Mouse (Mus musculus): Measurements from ENCODE around the gene Plpp3. TPM values are rescaled to one million over a fixed set of nuclear protein-coding genes. Genes with fewer than 3 reads are reported as not detected.

Plpp3 gene
- polyA plus RNA-seq, 1 experiment from 2014 or later: 75.6 TPM

DNA sequence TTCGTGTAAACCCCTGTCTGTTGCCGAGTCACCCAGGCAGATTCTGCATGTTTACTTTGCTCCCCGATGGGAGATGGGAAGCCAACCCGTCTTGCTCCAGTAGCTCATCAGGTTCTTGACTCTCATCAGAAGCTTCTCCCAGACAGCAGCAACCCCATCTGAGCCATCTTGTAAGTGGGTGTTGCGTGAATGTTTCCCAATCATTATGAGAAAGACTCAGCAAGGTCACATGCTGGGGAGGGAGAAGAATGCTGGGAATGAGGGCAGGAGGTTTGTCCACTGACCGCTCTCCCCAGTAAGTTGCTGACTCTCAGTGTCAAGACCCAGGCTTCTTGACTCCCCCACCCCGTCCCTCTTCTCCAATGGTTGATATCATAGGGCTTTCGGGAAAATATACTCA is 73.0 kb downstream of the Plpp3 start:
- H3K9ac ChIP-seq (replicated peaks): no peak overlapping the region
- 93% methylated on average over 8 of the region's 8 CpGs for WGBS
- H3K9me3 ChIP-seq: no peaks in the 10 kb centered on the region
- H3K27ac ChIP-seq (replicated peaks): no peak overlapping the region
- 0 out of 2 replicates have a peak, but pooled peaks cover 9% of the 10 kb centered on the region for H3K36me3 ChIP-seq
- H3K27me3 ChIP-seq: no peaks in the 10 kb centered on the region
- no peak for ATAC-seq (replicated peaks)
- no peak overlapping the region for H3K4me2 ChIP-seq (replicated peaks)
- no peak overlapping the region for H3K4me3 ChIP-seq
- no peaks in the 10 kb centered on the region for H3K4me1 ChIP-seq

DNA sequence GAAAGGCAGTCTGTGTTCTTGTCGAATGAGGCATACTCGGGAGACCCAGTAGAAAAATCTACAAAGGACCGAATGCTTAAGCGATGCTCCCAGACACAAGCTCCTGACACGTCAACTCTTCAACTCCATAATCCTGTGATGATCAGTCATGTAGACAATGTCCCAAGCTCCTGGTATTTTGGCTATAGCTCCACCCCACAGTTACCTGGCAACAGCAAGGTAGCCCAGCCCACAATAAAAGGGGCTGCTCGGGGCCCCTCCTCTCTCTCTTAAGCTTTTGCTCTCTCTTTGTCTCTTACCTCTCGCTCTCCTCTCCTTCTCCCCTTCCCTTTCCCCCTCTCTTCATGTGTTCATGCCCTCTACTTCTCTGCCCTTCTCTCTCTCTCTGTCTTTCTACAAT is 83.1 kb downstream of the Plpp3 start:
- ATAC-seq (replicated peaks): 0 out of 2 replicates have a peak, but pooled peaks have one; percentile 16
- H3K27me3 ChIP-seq: no peaks in the 10 kb centered on the region
- no peak overlapping the region for H3K4me2 ChIP-seq (replicated peaks)
- H3K4me1 ChIP-seq: peaks cover 4% of the 10 kb centered on the region
- no peaks in the 10 kb centered on the region for H3K36me3 ChIP-seq
- H3K9ac ChIP-seq (replicated peaks): no peak overlapping the region
- H3K4me3 ChIP-seq: no peak overlapping the region
- WGBS: 22% methylated on average over 7 of the region's 7 CpGs
- no peaks in the 10 kb centered on the region for H3K9me3 ChIP-seq
- no peak overlapping the region for H3K27ac ChIP-seq (replicated peaks)

GRCm38 (mm10) chr4:105244931-105245330 is 87.8 kb downstream of the Plpp3 start:
- peaks cover 14% of the 10 kb centered on the region for H3K4me1 ChIP-seq
- no peaks in the 10 kb centered on the region for H3K36me3 ChIP-seq
- peak overlapping the region; percentile 58 for H3K4me2 ChIP-seq (replicated peaks)
- H3K4me3 ChIP-seq: no peak overlapping the region
- H3K9me3 ChIP-seq: no peaks in the 10 kb centered on the region
- peak overlapping the region; percentile 84 for H3K27ac ChIP-seq (replicated peaks)
- ATAC-seq (replicated peaks): peak; percentile 39; the same call in 1 of the 2 replicates
- H3K9ac ChIP-seq (replicated peaks): peak overlapping the region; percentile 54
- H3K27me3 ChIP-seq: no peaks in the 10 kb centered on the region
- WGBS: 75% methylated on average over 10 of the region's 10 CpGs

- H3K9me3 ChIP-seq: no peaks in the 10 kb centered on the region
- 3% methylated on average over 18 of the region's 18 CpGs for WGBS
- peak overlapping the region; percentile 58 for H3K4me2 ChIP-seq (replicated peaks)
- peak overlapping the region; percentile 34 for H3K4me3 ChIP-seq
- no peaks in the 10 kb centered on the region for H3K27me3 ChIP-seq
- H3K4me1 ChIP-seq: peaks cover 14% of the 10 kb centered on the region
- no peaks in the 10 kb centered on the region for H3K36me3 ChIP-seq
- H3K27ac ChIP-seq (replicated peaks): peak overlapping the region; percentile 84
- peak; percentile 95 for ATAC-seq (replicated peaks)
- H3K9ac ChIP-seq (replicated peaks): peak overlapping the region; percentile 54
Measured at GRCm38 (mm10) chr4:105245479-105245944, 88.4 kb downstream of the Plpp3 start.

- Histone ChIP-seq H3K9me3 (no peaks in the 10 kb centered on the region), H3K36me3 (no peaks in the 10 kb centered on the region), H3K4me3 (no peak overlapping the region), H3K4me2 (replicated peaks) (no peak overlapping the region), H3K27ac (replicated peaks) (no peak overlapping the region), H3K9ac (replicated peaks) (no peak overlapping the region), H3K4me1 (peaks cover 14% of the 10 kb centered on the region), H3K27me3 (no peaks in the 10 kb centered on the region)
- WGBS: 75% methylated on average over 7 of the region's 7 CpGs
- ATAC-seq (replicated peaks): no peak
Measured at GRCm38 (mm10) chr4:105246331-105246730, 89.2 kb downstream of the Plpp3 start.

- Histone ChIP-seq H3K4me3 (no peak overlapping the region), H3K4me1 (peaks cover 14% of the 10 kb centered on the region), H3K9ac (replicated peaks) (no peak overlapping the region), H3K27me3 (no peaks in the 10 kb centered on the region), H3K36me3 (no peaks in the 10 kb centered on the region), H3K4me2 (replicated peaks) (no peak overlapping the region), H3K27ac (replicated peaks) (no peak overlapping the region), H3K9me3 (no peaks in the 10 kb centered on the region)
- 68% methylated on average over 1 of the region's 1 CpGs for WGBS
- ATAC-seq (replicated peaks): no peak
Measured at GRCm38 (mm10) chr4:105248161-105248560, 91.0 kb downstream of the Plpp3 start.

DNA sequence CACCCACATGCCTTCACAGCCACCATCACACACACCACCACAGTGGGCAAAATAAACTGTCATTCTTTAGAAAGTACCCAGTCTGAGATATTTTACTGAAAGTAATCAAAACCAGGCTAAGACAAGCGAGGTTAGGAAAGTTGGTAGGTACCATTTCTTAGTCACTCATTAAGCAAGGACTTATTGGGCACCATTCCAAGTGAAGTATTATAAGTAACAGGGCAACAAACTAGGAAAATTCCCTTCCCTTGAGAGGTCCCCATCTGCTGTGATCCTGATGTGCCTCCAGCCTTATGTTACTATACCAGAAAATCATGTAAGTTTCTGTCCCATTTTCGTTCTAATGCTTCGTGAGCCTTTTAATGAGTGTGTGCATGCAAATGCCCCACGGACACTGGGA is 92.1 kb downstream of the Plpp3 start:
- H3K4me2 ChIP-seq (replicated peaks): no peak overlapping the region
- H3K4me1 ChIP-seq: peaks cover 14% of the 10 kb centered on the region
- H3K9ac ChIP-seq (replicated peaks): no peak overlapping the region
- no peak for ATAC-seq (replicated peaks)
- H3K36me3 ChIP-seq: no peaks in the 10 kb centered on the region
- no peak overlapping the region for H3K4me3 ChIP-seq
- H3K9me3 ChIP-seq: no peaks in the 10 kb centered on the region
- H3K27ac ChIP-seq (replicated peaks): no peak overlapping the region
- H3K27me3 ChIP-seq: no peaks in the 10 kb centered on the region
- WGBS: 48% methylated on average over 4 of the region's 4 CpGs

GRCm38 (mm10) chr4:105250946-105251345 is 93.8 kb downstream of the Plpp3 start:
- Histone ChIP-seq H3K4me2 (replicated peaks) (no peak overlapping the region), H3K9ac (replicated peaks) (no peak overlapping the region), H3K4me1 (peaks cover 3% of the 10 kb centered on the region; the same call in 1 of the 2 replicates), H3K4me3 (no peak overlapping the region), H3K36me3 (no peaks in the 10 kb centered on the region), H3K27ac (replicated peaks) (no peak overlapping the region), H3K9me3 (no peaks in the 10 kb centered on the region), H3K27me3 (no peaks in the 10 kb centered on the region)
- ATAC-seq (replicated peaks): no peak
- 78% methylated on average over 3 of the region's 3 CpGs for WGBS

GRCm38 (mm10) chr4:105252044-105252443 is 94.9 kb downstream of the Plpp3 start:
- H3K27ac ChIP-seq (replicated peaks): no peak overlapping the region
- H3K27me3 ChIP-seq: no peaks in the 10 kb centered on the region
- H3K9ac ChIP-seq (replicated peaks): no peak overlapping the region
- 79% methylated on average over 3 of the region's 3 CpGs for WGBS
- no peak overlapping the region for H3K4me2 ChIP-seq (replicated peaks)
- no peak overlapping the region for H3K4me3 ChIP-seq
- H3K4me1 ChIP-seq: no peaks in the 10 kb centered on the region
- no peaks in the 10 kb centered on the region for H3K36me3 ChIP-seq
- H3K9me3 ChIP-seq: no peaks in the 10 kb centered on the region
- no peak for ATAC-seq (replicated peaks)

- no peaks in the 10 kb centered on the region for H3K36me3 ChIP-seq
- 89% methylated on average over 5 of the region's 5 CpGs for WGBS
- no peaks in the 10 kb centered on the region for H3K27me3 ChIP-seq
- ATAC-seq (replicated peaks): no peak
- no peaks in the 10 kb centered on the region for H3K9me3 ChIP-seq
- H3K4me1 ChIP-seq: no peaks in the 10 kb centered on the region
- no peak overlapping the region for H3K4me3 ChIP-seq
- no peak overlapping the region for H3K4me2 ChIP-seq (replicated peaks)
- no peak overlapping the region for H3K27ac ChIP-seq (replicated peaks)
- H3K9ac ChIP-seq (replicated peaks): no peak overlapping the region
Measured at GRCm38 (mm10) chr4:105252571-105253200, 95.5 kb downstream of the Plpp3 start.

DNA sequence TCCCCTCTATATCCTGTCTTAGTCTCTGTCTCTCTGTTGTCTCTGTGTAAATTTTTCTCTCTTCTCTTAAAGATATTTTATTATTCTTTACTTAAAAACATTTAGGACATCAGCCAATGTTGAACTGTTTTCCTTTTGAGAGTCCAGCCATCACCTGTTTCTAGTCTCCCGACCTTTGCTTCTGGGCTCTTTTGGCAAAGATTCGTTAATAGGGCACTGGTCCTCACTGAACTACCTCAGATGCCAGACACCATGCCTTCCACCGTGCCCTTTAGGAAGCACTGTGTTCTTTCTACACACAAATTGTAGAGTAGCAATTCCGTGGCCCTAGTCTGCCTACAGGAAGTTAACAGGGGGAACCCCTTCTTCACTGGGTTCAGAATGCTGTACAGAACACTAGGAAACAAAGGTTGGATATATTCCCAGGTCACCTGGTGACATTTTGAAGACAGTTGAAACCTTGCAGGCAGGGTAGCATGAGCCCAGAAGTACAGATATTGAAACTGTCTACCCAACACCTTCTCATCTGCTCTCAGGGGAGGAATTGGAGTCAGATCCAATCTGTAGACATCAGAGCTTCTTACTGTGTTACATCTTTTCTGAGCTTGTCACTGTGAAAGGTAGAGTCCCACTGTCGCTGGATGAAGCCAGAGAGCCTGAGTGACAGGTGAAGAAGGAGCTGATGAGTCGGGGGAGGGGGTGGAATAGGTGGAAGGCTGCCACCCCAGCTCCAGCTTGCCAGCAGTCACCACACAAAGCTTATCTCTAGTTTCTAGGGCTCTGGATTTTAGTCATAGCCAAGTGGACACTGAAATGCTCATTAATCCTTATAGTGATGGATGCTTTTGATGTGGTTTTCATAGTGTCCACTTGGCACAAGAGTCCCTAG is 96.5 kb downstream of the Plpp3 start:
- Histone ChIP-seq H3K27ac (replicated peaks) (no peak overlapping the region), H3K9ac (replicated peaks) (no peak overlapping the region), H3K4me2 (replicated peaks) (no peak overlapping the region), H3K36me3 (no peaks in the 10 kb centered on the region), H3K27me3 (no peaks in the 10 kb centered on the region), H3K4me1 (no peaks in the 10 kb centered on the region), H3K4me3 (no peak overlapping the region), H3K9me3 (no peaks in the 10 kb centered on the region)
- no peak for ATAC-seq (replicated peaks)
- 75% methylated on average over 6 of the region's 6 CpGs for WGBS

- H3K27ac ChIP-seq (replicated peaks): no peak overlapping the region
Measured at GRCm38 (mm10) chr4:105254365-105254764, 97.2 kb downstream of the Plpp3 start.

More at GRCm38 (mm10) chr4:105254365-105254764, 97.2 kb downstream of the Plpp3 start:
- no peak overlapping the region for H3K9ac ChIP-seq (replicated peaks)
- WGBS: 87% methylated on average over 4 of the region's 4 CpGs
- H3K27me3 ChIP-seq: no peaks in the 10 kb centered on the region
- no peak for ATAC-seq (replicated peaks)
- H3K4me2 ChIP-seq (replicated peaks): no peak overlapping the region
- H3K9me3 ChIP-seq: no peaks in the 10 kb centered on the region
- H3K4me1 ChIP-seq: no peaks in the 10 kb centered on the region
- no peak overlapping the region for H3K4me3 ChIP-seq
- no peaks in the 10 kb centered on the region for H3K36me3 ChIP-seq

All from forebrain, embryonic 15.5 days (tissue).